Mouse (Mus musculus): ENCODE data around the gene Lpgat1. TPM values are rescaled to one million over a fixed set of nuclear protein-coding genes. Genes with fewer than 3 reads are reported as not detected.
A peak's percentile ranks its signal among the peaks of the same experiment; 100 is the strongest.

Gene Lpgat1
- polyA plus RNA-seq, 1 experiment from 2014 or later: 12.4 TPM

- Histone ChIP-seq H3K4me1 (ENCODE audit: control insufficient read depth, insufficient read depth, low read length) (no peaks in the 10 kb centered on the region), H3K9ac (ENCODE audit: low read length) (no peak overlapping the region), H3K36me3 (ENCODE audit: control insufficient read depth, insufficient read depth, low read length) (no peaks in the 10 kb centered on the region), H3K27ac (ENCODE audit: low read length) (no peak overlapping the region), H3K4me3 (replicated peaks; ENCODE audit: low read length) (no peak overlapping the region), H3K9me3 (replicated peaks; ENCODE audit: control insufficient read depth, low read length) (no peaks in the 10 kb centered on the region), H3K27me3 (ENCODE audit: control insufficient read depth, insufficient read depth, low read length) (no peaks in the 10 kb centered on the region), H3K4me2 (ENCODE audit: low read depth, low read length) (no peak overlapping the region)
- 49% methylated on average over 1 of the region's 1 CpGs for WGBS
- ATAC-seq (ENCODE audit: insufficient read depth, low FRiP score): no peak
Observed at GRCm38 (mm10) chr1:191748431-191748830, 30.8 kb downstream of the Lpgat1 start.

- Histone ChIP-seq H3K9ac (ENCODE audit: low read length) (no peak overlapping the region), H3K36me3 (ENCODE audit: control insufficient read depth, insufficient read depth, low read length) (no peaks in the 10 kb centered on the region), H3K27ac (ENCODE audit: low read length) (no peak overlapping the region), H3K9me3 (replicated peaks; ENCODE audit: control insufficient read depth, low read length) (no peaks in the 10 kb centered on the region), H3K4me2 (ENCODE audit: low read depth, low read length) (no peak overlapping the region), H3K4me3 (replicated peaks; ENCODE audit: low read length) (no peak overlapping the region), H3K27me3 (ENCODE audit: control insufficient read depth, insufficient read depth, low read length) (no peaks in the 10 kb centered on the region), H3K4me1 (ENCODE audit: control insufficient read depth, insufficient read depth, low read length) (no peaks in the 10 kb centered on the region)
- no peak for ATAC-seq (ENCODE audit: insufficient read depth, low FRiP score)
- 88% methylated on average over 3 of the region's 3 CpGs for WGBS
Observed at GRCm38 (mm10) chr1:191756520-191757199, 39.0 kb downstream of the Lpgat1 start.

GRCm38 (mm10) chr1:191774106-191774505, 56.5 kb downstream of the Lpgat1 start:
- no peak for ATAC-seq (ENCODE audit: insufficient read depth, low FRiP score)
- Histone ChIP-seq H3K9ac (ENCODE audit: low read length) (no peak overlapping the region), H3K4me2 (ENCODE audit: low read depth, low read length) (no peak overlapping the region), H3K4me3 (replicated peaks; ENCODE audit: low read length) (no peak overlapping the region), H3K9me3 (replicated peaks; ENCODE audit: control insufficient read depth, low read length) (no peaks in the 10 kb centered on the region), H3K36me3 (ENCODE audit: control insufficient read depth, insufficient read depth, low read length) (peaks cover 14% of the 10 kb centered on the region; the same call in 1 of the 2 replicates), H3K27ac (ENCODE audit: low read length) (no peak overlapping the region), H3K27me3 (ENCODE audit: control insufficient read depth, insufficient read depth, low read length) (no peaks in the 10 kb centered on the region), H3K4me1 (ENCODE audit: control insufficient read depth, insufficient read depth, low read length) (peaks cover 3% of the 10 kb centered on the region; the same call in 1 of the 2 replicates)
- WGBS: 52% methylated on average over 5 of the region's 5 CpGs

- H3K9ac ChIP-seq (ENCODE audit: low read length): no peak overlapping the region
- H3K4me1 ChIP-seq (ENCODE audit: control insufficient read depth, insufficient read depth, low read length): peaks cover 3% of the 10 kb centered on the region; the same call in 1 of the 2 replicates
- 75% methylated on average over 8 of the region's 8 CpGs for WGBS
- H3K36me3 ChIP-seq (ENCODE audit: control insufficient read depth, insufficient read depth, low read length): peaks cover 18% of the 10 kb centered on the region; the same call in 1 of the 2 replicates
- H3K27me3 ChIP-seq (ENCODE audit: control insufficient read depth, insufficient read depth, low read length): no peaks in the 10 kb centered on the region
- no peak overlapping the region for H3K4me3 ChIP-seq (replicated peaks; ENCODE audit: low read length)
- ATAC-seq (ENCODE audit: insufficient read depth, low FRiP score): no peak
- H3K27ac ChIP-seq (ENCODE audit: low read length): no peak overlapping the region
- no peak overlapping the region for H3K4me2 ChIP-seq (ENCODE audit: low read depth, low read length)
- no peaks in the 10 kb centered on the region for H3K9me3 ChIP-seq (replicated peaks; ENCODE audit: control insufficient read depth, low read length)
Observed at GRCm38 (mm10) chr1:191775116-191775515, 57.5 kb downstream of the Lpgat1 start.

- H3K36me3 ChIP-seq (ENCODE audit: control insufficient read depth, insufficient read depth, low read length): peaks cover 18% of the 10 kb centered on the region; the same call in 1 of the 2 replicates
- no peak for ATAC-seq (ENCODE audit: insufficient read depth, low FRiP score)
Observed at GRCm38 (mm10) chr1:191777521-191777920, 59.9 kb downstream of the Lpgat1 start.

GRCm38 (mm10) chr1:191780470-191780869, 62.8 kb downstream of the Lpgat1 start:
- Histone ChIP-seq H3K4me3 (replicated peaks; ENCODE audit: low read length) (no peak overlapping the region), H3K36me3 (ENCODE audit: control insufficient read depth, insufficient read depth, low read length) (peaks cover 11% of the 10 kb centered on the region; the same call in 1 of the 2 replicates), H3K9ac (ENCODE audit: low read length) (no peak overlapping the region), H3K9me3 (replicated peaks; ENCODE audit: control insufficient read depth, low read length) (no peaks in the 10 kb centered on the region), H3K4me2 (ENCODE audit: low read depth, low read length) (no peak overlapping the region), H3K4me1 (ENCODE audit: control insufficient read depth, insufficient read depth, low read length) (no peaks in the 10 kb centered on the region; the same call in 1 of the 2 replicates), H3K27me3 (ENCODE audit: control insufficient read depth, insufficient read depth, low read length) (no peaks in the 10 kb centered on the region), H3K27ac (ENCODE audit: low read length) (0 out of 2 replicates have a peak overlapping the region, but pooled peaks have one; percentile 27)
- 95% methylated on average over 1 of the region's 1 CpGs for WGBS
- no peak for ATAC-seq (ENCODE audit: insufficient read depth, low FRiP score)

More at GRCm38 (mm10) chr1:191777521-191777920, 59.9 kb downstream of the Lpgat1 start:
- H3K27me3 ChIP-seq (ENCODE audit: control insufficient read depth, insufficient read depth, low read length): no peaks in the 10 kb centered on the region
- H3K9ac ChIP-seq (ENCODE audit: low read length): no peak overlapping the region
- H3K9me3 ChIP-seq (replicated peaks; ENCODE audit: control insufficient read depth, low read length): no peaks in the 10 kb centered on the region
- H3K27ac ChIP-seq (ENCODE audit: low read length): no peak overlapping the region
- H3K4me1 ChIP-seq (ENCODE audit: control insufficient read depth, insufficient read depth, low read length): peaks cover 3% of the 10 kb centered on the region; the same call in 1 of the 2 replicates
- WGBS: 61% methylated on average over 8 of the region's 8 CpGs
- no peak overlapping the region for H3K4me2 ChIP-seq (ENCODE audit: low read depth, low read length)
- H3K4me3 ChIP-seq (replicated peaks; ENCODE audit: low read length): no peak overlapping the region

GRCm38 (mm10) chr1:191785108-191785507, 67.5 kb downstream of the Lpgat1 start:
- Histone ChIP-seq H3K4me1 (ENCODE audit: control insufficient read depth, insufficient read depth, low read length) (no peaks in the 10 kb centered on the region; the same call in 1 of the 2 replicates), H3K27me3 (ENCODE audit: control insufficient read depth, insufficient read depth, low read length) (no peaks in the 10 kb centered on the region), H3K36me3 (ENCODE audit: control insufficient read depth, insufficient read depth, low read length) (no peaks in the 10 kb centered on the region; the same call in 1 of the 2 replicates), H3K9me3 (replicated peaks; ENCODE audit: control insufficient read depth, low read length) (no peaks in the 10 kb centered on the region; the same call in 1 of the 2 replicates), H3K9ac (ENCODE audit: low read length) (no peak overlapping the region), H3K27ac (ENCODE audit: low read length) (0 out of 2 replicates have a peak overlapping the region, but pooled peaks have one; percentile 41), H3K4me3 (replicated peaks; ENCODE audit: low read length) (no peak overlapping the region), H3K4me2 (ENCODE audit: low read depth, low read length) (no peak overlapping the region)
- 53% methylated on average over 11 of the region's 11 CpGs for WGBS
- peak; percentile 58; the same call in 1 of the 2 replicates for ATAC-seq (ENCODE audit: insufficient read depth, low FRiP score)

- 59% methylated on average over 6 of the region's 6 CpGs for WGBS
- H3K9me3 ChIP-seq (replicated peaks; ENCODE audit: control insufficient read depth, low read length): no peaks in the 10 kb centered on the region; the same call in 1 of the 2 replicates
- ATAC-seq (ENCODE audit: insufficient read depth, low FRiP score): no peak
- no peak overlapping the region for H3K9ac ChIP-seq (ENCODE audit: low read length)
- H3K27ac ChIP-seq (ENCODE audit: low read length): no peak overlapping the region
- H3K36me3 ChIP-seq (ENCODE audit: control insufficient read depth, insufficient read depth, low read length): no peaks in the 10 kb centered on the region
- no peaks in the 10 kb centered on the region for H3K4me1 ChIP-seq (ENCODE audit: control insufficient read depth, insufficient read depth, low read length)
- H3K27me3 ChIP-seq (ENCODE audit: control insufficient read depth, insufficient read depth, low read length): no peaks in the 10 kb centered on the region
- H3K4me2 ChIP-seq (ENCODE audit: low read depth, low read length): no peak overlapping the region
- H3K4me3 ChIP-seq (replicated peaks; ENCODE audit: low read length): no peak overlapping the region
Observed at GRCm38 (mm10) chr1:191786255-191786654, 68.6 kb downstream of the Lpgat1 start.

- ATAC-seq (ENCODE audit: insufficient read depth, low FRiP score): no peak
- H3K4me1 ChIP-seq (ENCODE audit: control insufficient read depth, insufficient read depth, low read length): no peaks in the 10 kb centered on the region
- H3K9ac ChIP-seq (ENCODE audit: low read length): no peak overlapping the region
- H3K4me3 ChIP-seq (replicated peaks; ENCODE audit: low read length): no peak overlapping the region
- no peak overlapping the region for H3K4me2 ChIP-seq (ENCODE audit: low read depth, low read length)
- no peaks in the 10 kb centered on the region; the same call in 1 of the 2 replicates for H3K9me3 ChIP-seq (replicated peaks; ENCODE audit: control insufficient read depth, low read length)
- no peak overlapping the region for H3K27ac ChIP-seq (ENCODE audit: low read length)
- H3K27me3 ChIP-seq (ENCODE audit: control insufficient read depth, insufficient read depth, low read length): no peaks in the 10 kb centered on the region
- 39% methylated on average over 4 of the region's 4 CpGs for WGBS
- no peaks in the 10 kb centered on the region for H3K36me3 ChIP-seq (ENCODE audit: control insufficient read depth, insufficient read depth, low read length)
Observed at GRCm38 (mm10) chr1:191787379-191787778, 69.7 kb downstream of the Lpgat1 start.

Measured in stomach, embryonic 16.5 days (tissue).